Mouse (Mus musculus) heart, embryonic 13.5 days (tissue): ENCODE data around the gene Cmss1. TPM values are rescaled to one million over a fixed set of nuclear protein-coding genes. Genes with fewer than 3 reads are reported as not detected.
A peak's percentile ranks its signal among the peaks of the same experiment; 100 is the strongest.

Experiments
- ATAC-seq: fragments of 200-750 bp; cut with Nextera tagmentation; 2 replicates; pipeline ENCODE4 v1.8.0; 2017; ENCODE audit warnings: moderate TSS enrichment; ENCODE audit not compliant: insufficient number of reproducible peaks, low FRiP score, low TSS enrichment; ENCODE audit errors: extremely low read depth
- H3K27ac ChIP-seq: fragments of 300-500 bp; sonication (generic); replicated peaks from 2 replicates; pipeline ENCODE4 v1.5.1; 2015; ENCODE audit warnings: moderate library complexity, mild to moderate bottlenecking, inconsistent platforms
- H3K27me3 ChIP-seq: fragments of 300-500 bp; sonication (generic); replicated peaks from 2 replicates; pipeline ENCODE4 v1.6.1; 2015; ENCODE audit warnings: mild to moderate bottlenecking, inconsistent platforms
- H3K36me3 ChIP-seq: fragments of 300-500 bp; sonication (generic); 2 replicates; pipeline ENCODE4 v1.6.1; 2015; ENCODE audit warnings: mild to moderate bottlenecking, inconsistent platforms
- H3K4me1 ChIP-seq: fragments of 300-500 bp; sonication (generic); 2 replicates; pipeline ENCODE4 v1.6.1; 2015; ENCODE audit warnings: inconsistent platforms
- H3K4me2 ChIP-seq: fragments of 300-500 bp; sonication (generic); 2 replicates; pipeline ENCODE4 v1.6.1; 2015; ENCODE audit warnings: inconsistent platforms, mild to moderate bottlenecking, moderate library complexity
- H3K4me3 ChIP-seq: fragments of 300-500 bp; sonication (generic); 2 replicates; pipeline ENCODE4 v1.5.1; 2015; ENCODE audit warnings: moderate library complexity, mild to moderate bottlenecking, inconsistent platforms
- H3K9ac ChIP-seq: fragments of 300-500 bp; sonication (generic); 2 replicates; pipeline ENCODE4 v1.6.1; 2015; ENCODE audit warnings: inconsistent platforms, mild to moderate bottlenecking, moderate library complexity
- H3K9me3 ChIP-seq: fragments of 300-500 bp; sonication (generic); 2 replicates; pipeline ENCODE4 v1.6.1; 2016; ENCODE audit warnings: inconsistent platforms
- WGBS: fragments of 180-500 bp; shearing (Covaris S2); methylation state at CpG from one replicate; pipeline ENCODE4 v1.1.7; 2015; ENCODE audit warnings: mixed read lengths; 5-methylcytosine and 5-hydroxymethylcytosine counted together
- polyA plus RNA-seq: library from polyadenylated mRNA; unstranded; fragments of >200 nt; fragmentation: Nextera tagmentation; extraction: Ambion mirVana; gene quantifications from 2 replicates; pipeline ENCODE4 v1.2.1, GENCODE M21; 2015

Cmss1 gene
- polyA plus RNA-seq, 1 experiment from 2014 or later = 32.2 TPM

DNA sequence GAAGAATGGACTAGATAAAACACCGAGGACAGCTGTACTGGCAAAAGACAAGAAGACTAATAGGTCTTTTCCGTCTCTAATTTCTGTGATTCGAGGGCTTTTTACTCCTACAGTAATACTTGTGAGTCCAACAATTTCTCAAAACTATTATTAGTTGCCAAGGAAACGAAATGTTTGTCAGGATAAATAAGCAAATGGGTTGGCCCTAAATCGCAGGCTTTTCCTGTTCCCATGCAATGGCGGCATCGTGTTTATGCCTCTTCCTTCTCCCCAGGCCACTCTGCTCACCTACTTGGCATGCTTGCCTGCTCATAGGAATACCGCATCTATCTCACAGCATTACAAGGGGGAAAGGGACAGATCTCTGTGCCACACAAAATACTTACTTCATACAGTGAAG is 62.2 kb downstream of the Cmss1 start:
- Histone ChIP-seq H3K4me3 (no peak overlapping the region), H3K36me3 (no peaks in the 10 kb centered on the region), H3K4me2 (no peak overlapping the region), H3K9ac (no peak overlapping the region), H3K27ac (no peak overlapping the region; the same call in 1 of the 2 replicates), H3K9me3 (no peaks in the 10 kb centered on the region), H3K27me3 (no peaks in the 10 kb centered on the region), H3K4me1 (peaks cover 18% of the 10 kb centered on the region)
- ATAC-seq = no peak
- WGBS = 57% methylated on average over 8 of the region's 8 CpGs

DNA sequence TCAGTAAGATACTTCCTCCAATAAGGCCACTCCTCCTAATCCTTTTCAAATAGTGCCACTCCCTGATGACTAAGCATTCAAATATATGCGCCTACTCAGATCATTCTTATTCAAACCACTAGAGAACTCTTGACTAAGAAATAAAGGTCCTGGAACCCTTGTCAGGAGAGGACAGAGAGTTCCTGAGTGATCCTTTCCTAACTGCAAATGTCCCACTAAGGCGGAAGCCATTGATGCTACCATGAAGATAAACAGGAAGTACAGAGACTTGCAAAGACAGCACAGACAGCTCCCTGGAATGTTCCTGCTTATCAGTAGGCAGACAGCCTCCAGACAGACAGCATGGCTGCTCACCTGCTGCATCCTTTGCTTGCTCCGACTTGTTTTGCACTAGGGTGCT is 63.4 kb downstream of the Cmss1 start:
- 79% methylated on average over 3 of the region's 3 CpGs for WGBS
- Histone ChIP-seq H3K4me3 (no peak overlapping the region), H3K4me2 (no peak overlapping the region), H3K27ac (no peak overlapping the region), H3K9ac (no peak overlapping the region), H3K9me3 (no peaks in the 10 kb centered on the region), H3K4me1 (peaks cover 13% of the 10 kb centered on the region), H3K27me3 (no peaks in the 10 kb centered on the region), H3K36me3 (no peaks in the 10 kb centered on the region)
- ATAC-seq = no peak

DNA sequence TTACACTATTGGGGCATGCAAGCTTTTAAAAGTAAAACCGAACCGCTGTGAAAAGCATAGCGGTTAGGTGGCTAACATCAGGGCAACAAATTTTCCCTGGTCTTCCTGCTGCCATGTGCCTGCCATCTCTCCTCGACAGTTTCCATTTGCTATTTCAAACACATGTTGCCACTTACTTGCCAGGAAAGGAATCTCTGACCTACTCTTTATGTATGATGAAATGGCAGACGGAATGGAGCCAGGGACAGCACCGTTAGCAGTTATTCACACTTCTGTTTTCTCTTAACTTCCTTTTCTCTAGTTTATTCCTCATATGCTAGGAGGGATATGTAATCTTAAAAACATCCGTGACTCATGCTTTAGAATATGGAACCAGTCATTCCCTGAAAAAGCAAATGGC is 70.2 kb downstream of the Cmss1 start:
- Histone ChIP-seq H3K4me1 (peaks cover 14% of the 10 kb centered on the region), H3K27me3 (no peaks in the 10 kb centered on the region), H3K4me2 (no peak overlapping the region), H3K27ac (0 out of 2 replicates have a peak overlapping the region, but pooled peaks have one; percentile 22), H3K4me3 (no peak overlapping the region), H3K9ac (no peak overlapping the region), H3K36me3 (no peaks in the 10 kb centered on the region), H3K9me3 (no peaks in the 10 kb centered on the region)
- no peak for ATAC-seq
- 74% methylated on average over 7 of the region's 7 CpGs for WGBS

DNA sequence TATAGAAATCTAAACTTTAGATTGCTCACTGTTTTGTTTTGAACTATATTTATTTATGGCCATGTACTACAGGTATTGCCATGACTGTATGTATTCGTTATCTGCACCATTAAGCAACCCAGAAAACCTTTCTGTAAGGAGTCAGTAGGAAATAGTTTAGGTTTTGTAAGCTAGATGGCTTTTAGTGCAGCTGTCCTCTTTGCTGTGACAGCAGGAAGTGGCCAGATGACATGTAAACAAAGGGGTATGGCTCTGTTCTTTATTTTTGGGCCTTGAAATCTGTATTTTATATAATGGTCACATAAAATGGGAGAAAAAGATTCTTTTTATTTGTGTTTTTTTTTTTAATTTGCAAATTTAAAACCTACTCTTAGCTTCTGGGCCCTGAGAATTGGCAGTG is 71.9 kb downstream of the Cmss1 start:
- no peak overlapping the region for H3K9ac ChIP-seq
- no peak overlapping the region for H3K27ac ChIP-seq
- no peaks in the 10 kb centered on the region for H3K36me3 ChIP-seq
- WGBS = 73% methylated on average over 1 of the region's 1 CpGs
- H3K4me2 ChIP-seq = no peak overlapping the region
- peaks cover 14% of the 10 kb centered on the region for H3K4me1 ChIP-seq
- no peaks in the 10 kb centered on the region for H3K9me3 ChIP-seq
- ATAC-seq = no peak
- H3K4me3 ChIP-seq = no peak overlapping the region
- no peaks in the 10 kb centered on the region for H3K27me3 ChIP-seq

DNA sequence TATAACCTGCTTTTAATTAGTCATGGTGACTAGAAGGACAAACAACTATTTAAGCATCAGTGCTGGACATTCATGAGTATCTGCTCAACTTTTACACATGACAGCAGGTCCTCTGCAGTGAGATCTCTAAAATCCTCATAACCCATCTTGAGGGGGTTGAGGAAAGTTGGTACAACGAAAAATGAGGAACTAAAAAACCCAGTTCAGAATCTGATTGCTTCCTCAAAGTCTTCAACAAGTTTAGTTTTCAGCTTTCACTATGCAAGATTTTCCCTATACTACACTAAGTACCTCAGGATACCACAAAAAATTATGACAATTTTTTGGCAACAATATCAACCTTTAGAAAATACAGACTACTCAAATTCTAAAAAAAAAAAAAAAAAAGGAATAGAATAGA is 72.3 kb downstream of the Cmss1 start:
- H3K36me3 ChIP-seq = no peaks in the 10 kb centered on the region
- H3K4me3 ChIP-seq = no peak overlapping the region
- WGBS = 85% methylated on average over 1 of the region's 1 CpGs
- H3K9ac ChIP-seq = no peak overlapping the region
- no peaks in the 10 kb centered on the region for H3K9me3 ChIP-seq
- H3K4me2 ChIP-seq = no peak overlapping the region
- H3K27me3 ChIP-seq = no peaks in the 10 kb centered on the region
- no peak overlapping the region for H3K27ac ChIP-seq
- peaks cover 14% of the 10 kb centered on the region for H3K4me1 ChIP-seq
- ATAC-seq = no peak

DNA sequence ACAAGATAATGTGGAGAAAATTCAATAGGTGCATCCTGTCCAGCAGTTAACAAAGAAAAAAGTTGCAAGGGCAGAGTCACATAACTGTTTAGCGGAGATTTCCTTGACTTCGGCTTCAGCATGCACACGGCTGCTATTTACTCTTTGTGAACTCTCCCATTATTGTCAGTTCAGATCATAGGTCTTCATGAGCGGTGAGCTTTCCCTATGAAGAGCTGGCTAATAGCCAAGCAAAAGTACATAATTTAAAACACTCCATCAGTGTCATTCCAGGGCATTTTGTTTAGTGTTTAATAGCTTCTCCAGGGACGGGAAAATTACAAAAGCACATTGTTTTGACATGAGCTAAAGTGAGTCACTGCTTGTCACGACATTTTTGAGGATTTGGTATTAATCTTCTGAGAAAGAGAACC is 74.6 kb downstream of the Cmss1 start:
- H3K9me3 ChIP-seq = no peaks in the 10 kb centered on the region
- no peak overlapping the region for H3K4me2 ChIP-seq
- no peaks in the 10 kb centered on the region for H3K36me3 ChIP-seq
- no peak overlapping the region for H3K4me3 ChIP-seq
- H3K9ac ChIP-seq = no peak overlapping the region
- H3K27me3 ChIP-seq = no peaks in the 10 kb centered on the region
- H3K27ac ChIP-seq = no peak overlapping the region
- WGBS = 58% methylated on average over 6 of the region's 6 CpGs
- no peak for ATAC-seq
- H3K4me1 ChIP-seq = peaks cover 34% of the 10 kb centered on the region

DNA sequence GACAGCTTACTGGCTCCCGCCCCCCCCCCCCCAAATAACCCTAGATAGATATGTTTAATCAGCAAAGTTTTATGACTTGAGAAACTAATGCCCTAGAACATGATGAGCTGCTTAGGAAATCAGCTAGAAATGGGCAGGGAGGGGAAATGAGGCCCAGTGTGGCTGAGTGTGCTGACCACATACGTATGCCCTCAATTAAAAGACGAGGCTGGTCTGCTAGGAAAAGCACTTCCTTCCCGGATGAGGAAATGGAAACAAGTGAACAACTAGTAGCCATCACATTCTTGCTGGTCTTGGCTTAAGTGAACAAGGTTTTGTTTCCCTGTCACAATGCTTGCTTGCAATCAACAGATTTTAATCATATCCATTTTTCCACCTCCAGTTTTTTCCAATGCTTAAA is 76.1 kb downstream of the Cmss1 start:
- Histone ChIP-seq H3K9me3 (no peaks in the 10 kb centered on the region), H3K27me3 (no peaks in the 10 kb centered on the region), H3K9ac (no peak overlapping the region), H3K36me3 (no peaks in the 10 kb centered on the region), H3K27ac (no peak overlapping the region), H3K4me1 (peaks cover 40% of the 10 kb centered on the region), H3K4me3 (no peak overlapping the region), H3K4me2 (no peak overlapping the region)
- 73% methylated on average over 4 of the region's 4 CpGs for WGBS
- ATAC-seq = no peak

DNA sequence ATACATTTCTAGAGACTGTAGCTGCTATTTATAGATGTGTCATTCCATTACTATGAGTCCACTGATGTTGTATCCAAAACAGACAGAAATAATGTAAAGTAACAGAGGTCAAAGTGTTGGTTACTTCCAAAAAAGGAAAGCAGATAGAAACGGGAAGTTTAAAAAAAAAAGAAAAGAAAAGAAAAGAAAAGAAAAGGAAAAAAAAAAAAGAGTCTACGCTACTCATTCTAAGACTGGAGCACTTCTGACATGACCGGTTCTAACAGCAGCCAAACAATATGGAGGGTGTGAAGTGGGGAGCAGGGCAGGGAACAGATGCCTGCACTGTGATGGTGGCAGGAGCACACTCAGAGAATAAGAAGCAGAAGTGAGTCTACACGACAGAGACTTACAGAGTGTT is 78.2 kb downstream of the Cmss1 start:
- peak overlapping the region; percentile 61 for H3K27ac ChIP-seq
- H3K4me2 ChIP-seq = no peak overlapping the region
- H3K27me3 ChIP-seq = no peaks in the 10 kb centered on the region
- no peak overlapping the region for H3K9ac ChIP-seq
- H3K9me3 ChIP-seq = no peaks in the 10 kb centered on the region
- no peak overlapping the region for H3K4me3 ChIP-seq
- no peaks in the 10 kb centered on the region for H3K36me3 ChIP-seq
- 57% methylated on average over 4 of the region's 4 CpGs for WGBS
- ATAC-seq = no peak
- H3K4me1 ChIP-seq = peaks cover 40% of the 10 kb centered on the region

DNA sequence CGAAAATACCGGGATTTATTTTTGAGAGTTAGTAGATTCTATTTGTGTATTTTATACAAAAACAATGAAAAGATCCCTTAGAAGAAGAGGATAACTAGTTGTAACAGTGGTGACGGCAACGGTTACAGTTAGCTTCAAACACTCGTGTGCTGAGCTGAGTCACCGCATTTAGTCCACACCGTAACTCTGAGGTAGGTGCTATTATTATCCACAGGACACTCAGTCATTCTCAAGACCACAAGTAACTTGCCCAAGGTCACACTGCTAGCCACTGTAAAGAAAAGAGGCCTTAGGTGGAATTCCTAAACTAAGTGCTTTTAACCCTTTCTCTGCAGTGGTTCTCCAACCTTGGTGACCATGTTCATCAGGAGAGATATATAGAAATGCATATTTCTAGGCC is 79.8 kb downstream of the Cmss1 start:
- H3K9ac ChIP-seq = no peak overlapping the region
- H3K27ac ChIP-seq = peak overlapping the region; percentile 65
- H3K4me2 ChIP-seq = no peak overlapping the region
- H3K36me3 ChIP-seq = no peaks in the 10 kb centered on the region
- H3K4me1 ChIP-seq = peaks cover 37% of the 10 kb centered on the region
- WGBS = 55% methylated on average over 7 of the region's 7 CpGs
- H3K9me3 ChIP-seq = no peaks in the 10 kb centered on the region
- no peaks in the 10 kb centered on the region for H3K27me3 ChIP-seq
- peak; percentile 58; the same call in 1 of the 2 replicates for ATAC-seq
- H3K4me3 ChIP-seq = no peak overlapping the region

DNA sequence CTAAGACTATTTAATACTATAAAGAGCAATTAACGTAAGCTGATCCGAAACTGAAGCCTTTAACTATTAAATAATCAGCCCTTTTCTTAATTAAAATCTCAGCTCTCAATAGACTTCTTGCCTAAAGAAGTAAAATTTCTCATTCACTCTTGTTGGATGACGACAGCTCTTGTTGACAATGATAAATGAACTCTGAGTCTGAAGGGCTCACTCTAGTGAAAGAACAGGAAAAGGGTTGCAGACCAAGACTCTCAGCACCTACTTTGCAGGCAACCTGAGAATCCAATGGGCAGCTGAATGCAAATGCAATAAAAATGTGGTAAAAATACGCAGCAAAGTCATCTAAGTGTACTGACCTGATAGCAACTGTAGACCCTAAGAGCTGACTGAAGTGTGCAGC is 81.2 kb downstream of the Cmss1 start:
- H3K27ac ChIP-seq = 0 out of 2 replicates have a peak overlapping the region, but pooled peaks have one; percentile 24
- ATAC-seq = no peak
- 74% methylated on average over 4 of the region's 4 CpGs for WGBS

DNA sequence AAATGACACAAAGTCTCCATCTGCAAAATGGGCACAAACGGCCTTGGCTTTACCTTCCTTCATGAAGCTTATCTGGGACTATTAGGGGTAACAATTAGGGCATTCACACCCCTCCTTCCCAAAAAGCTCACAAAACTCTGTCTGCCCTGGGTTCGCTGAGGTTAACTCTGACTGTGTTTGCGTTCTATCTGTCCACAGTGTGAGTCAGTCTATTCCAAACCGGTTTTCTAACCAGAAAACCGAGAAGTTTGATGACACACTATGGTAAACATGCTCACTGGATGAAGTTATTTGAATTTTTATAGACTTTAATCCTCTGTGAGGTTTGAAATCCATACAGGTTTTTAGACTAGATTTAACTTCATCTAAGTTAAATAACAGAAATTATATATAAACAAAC is 81.6 kb downstream of the Cmss1 start:
- ATAC-seq = no peak
- WGBS = 73% methylated on average over 5 of the region's 5 CpGs
- peaks cover 36% of the 10 kb centered on the region for H3K4me1 ChIP-seq
- H3K9me3 ChIP-seq = no peaks in the 10 kb centered on the region
- H3K4me2 ChIP-seq = no peak overlapping the region
- no peak overlapping the region for H3K9ac ChIP-seq
- H3K27ac ChIP-seq = no peak overlapping the region
- no peaks in the 10 kb centered on the region for H3K27me3 ChIP-seq
- no peak overlapping the region for H3K4me3 ChIP-seq
- no peaks in the 10 kb centered on the region for H3K36me3 ChIP-seq

More for the DNA sequence above, 81.2 kb downstream of the Cmss1 start:
- H3K4me1 ChIP-seq = peaks cover 36% of the 10 kb centered on the region
- H3K36me3 ChIP-seq = no peaks in the 10 kb centered on the region
- H3K4me3 ChIP-seq = no peak overlapping the region
- no peaks in the 10 kb centered on the region for H3K27me3 ChIP-seq
- H3K9ac ChIP-seq = no peak overlapping the region
- no peaks in the 10 kb centered on the region for H3K9me3 ChIP-seq
- no peak overlapping the region for H3K4me2 ChIP-seq

DNA sequence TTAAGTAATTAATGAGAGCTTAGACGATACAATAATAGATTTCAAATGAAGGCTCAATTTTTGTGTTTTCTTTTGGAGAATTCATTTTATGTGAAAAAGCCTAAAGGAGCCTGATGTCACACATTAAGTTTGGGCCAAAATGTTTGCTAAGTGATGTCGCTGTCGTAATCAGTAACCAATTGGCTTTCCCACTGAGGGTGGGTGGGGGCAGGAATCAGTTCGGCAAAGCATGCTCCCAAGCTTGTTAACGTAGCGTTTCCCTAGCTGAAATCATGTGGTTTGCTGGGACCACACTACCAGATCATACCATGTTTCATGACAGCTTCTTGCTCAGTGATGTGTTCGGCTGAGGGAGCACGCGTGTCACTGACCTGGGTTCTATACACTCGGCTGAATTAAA is 91.0 kb downstream of the Cmss1 start:
- Histone ChIP-seq H3K27ac (no peak overlapping the region), H3K4me3 (no peak overlapping the region), H3K27me3 (no peaks in the 10 kb centered on the region), H3K4me2 (no peak overlapping the region), H3K36me3 (no peaks in the 10 kb centered on the region), H3K9me3 (no peaks in the 10 kb centered on the region), H3K9ac (no peak overlapping the region), H3K4me1 (peaks cover 12% of the 10 kb centered on the region)
- ATAC-seq = no peak
- 71% methylated on average over 10 of the region's 10 CpGs for WGBS
